9 mouse cellular contexts compared by ENCODE assay signal in the genomic region with DNA sequence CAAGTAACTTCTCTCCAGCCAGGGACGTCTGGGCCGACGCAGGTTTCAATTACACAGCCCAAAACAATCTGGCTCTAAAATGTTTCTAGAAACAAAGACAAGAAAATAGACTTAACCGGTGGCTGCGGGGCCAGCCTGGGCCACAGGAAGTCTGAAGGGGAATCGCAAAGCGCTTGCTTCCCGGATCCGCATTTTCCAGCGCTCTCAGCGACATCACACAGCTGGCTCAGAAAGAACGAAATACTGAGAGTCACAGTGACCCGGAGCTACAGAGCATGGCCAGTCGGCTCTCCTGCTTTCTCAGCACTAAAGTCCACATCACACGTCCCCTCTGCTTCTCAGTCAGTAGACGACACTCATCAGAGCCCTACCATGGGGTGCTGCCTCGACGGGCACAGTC. TPM values are rescaled to one million over a fixed set of nuclear protein-coding genes. Genes with fewer than 3 reads are reported as not detected.
A peak's percentile ranks its signal among the peaks of the same experiment; 100 is the strongest.
DNase-seq lines count a peak whose midpoint lies in the region; ATAC-seq and TF ChIP-seq lines count a peak whose summit lies in the region.
"Had no signal": no experiment of that assay in that cellular context is flagged by ENCODE, and none has a peak within 500 bp of the region (broad histone marks: within the 10 kb centered on the region; RNA-seq: fewer than 3 reads in every experiment).

No protein-coding gene starts in this region.

- no peak for ATAC-seq in heart, embryonic 16.5 days (replicated peaks; ENCODE audit: extremely low read depth, insufficient read depth, low FRiP score)

- H3K9me3 ChIP-seq in heart, embryonic 16.5 days (replicated peaks; ENCODE audit: control insufficient read depth, low read length) = no peaks in the 10 kb centered on the region

- no peak for TF ChIP-seq EP300 in heart, adult 2 months (IDR thresholded peaks at IDR 0.05; ENCODE audit: insufficient read depth, low read depth, low read length)

- DNase-seq in heart, adult 2 months = peak; percentile 66 to 68
- DNase-seq in heart, adult 8-10 months (ENCODE audit: low spot score) = no peak
- DNase-seq in kidney, postnatal 10 days = peak; percentile 80
- DNase-seq in cerebellum, postnatal 36 days = no peak
- DNase-seq in layer of hippocampus, adult 8-10 months (ENCODE audit: low spot score in 2 of 2) = no peak
- DNase-seq in spleen, adult 18-20 months = no peak
- DNase-seq: cerebellum, adult 9-10 months had no signal

- WGBS in heart, adult 2 months = 41% methylated on average over 18 of the region's 18 CpGs
- WGBS in heart, embryonic 16.5 days = 70% methylated on average over 18 of the region's 18 CpGs

- intact Hi-C loops in heart, adult 2 months (cut with DNase I) = loop anchor here (5.0 kb wide), 1 partner anchor 34 kb away; no protein-coding TSS in a partner anchor

- peaks cover 34% of the 10 kb centered on the region for H3K4me1 ChIP-seq in heart, adult 2 months (ENCODE audit: control insufficient read depth, insufficient read depth, low read length)
- H3K4me1 ChIP-seq in brown adipose tissue, adult 24 weeks (ENCODE audit: control insufficient read depth, insufficient read depth, insufficient read length, low read length) = peaks cover 29% of the 10 kb centered on the region
- peaks cover 32% of the 10 kb centered on the region for H3K4me1 ChIP-seq in heart, embryonic 16.5 days (ENCODE audit: control insufficient read depth, insufficient read depth, low read length)

- H3K27me3 ChIP-seq in heart, adult 2 months (ENCODE audit: control insufficient read depth, insufficient read depth, low read length) = no peaks in the 10 kb centered on the region
- H3K27me3 ChIP-seq in heart, embryonic 16.5 days (ENCODE audit: control insufficient read depth, insufficient read depth, low read length) = no peaks in the 10 kb centered on the region

- peak overlapping the region; percentile 74 for H3K27ac ChIP-seq in heart, adult 2 months
- peak overlapping the region; percentile 58 for H3K27ac ChIP-seq in brown adipose tissue, adult 24 weeks (replicated peaks; ENCODE audit: low read depth, low read length)
- peak overlapping the region; percentile 8 for H3K27ac ChIP-seq in heart, embryonic 16.5 days (ENCODE audit: low read length)

- H3K36me3 ChIP-seq in heart, adult 2 months (ENCODE audit: control insufficient read depth, insufficient read depth, low read length) = peaks cover 2% of the 10 kb centered on the region; the same call in 1 of the 2 replicates
- H3K36me3 ChIP-seq in heart, embryonic 16.5 days (ENCODE audit: control insufficient read depth, insufficient read depth) = no peaks in the 10 kb centered on the region

- H3K79me2 ChIP-seq in heart, adult 2 months (replicated peaks; ENCODE audit: control insufficient read depth, insufficient read depth, low read length) = peaks cover 2% of the 10 kb centered on the region; the same call in 1 of the 2 replicates

- 0 out of 2 replicates have a peak, but pooled peaks have one; percentile 15 for TF ChIP-seq POLR2A in heart, adult 2 months (IDR thresholded peaks at IDR 0.05; ENCODE audit: insufficient read depth, low read depth, low read length)

- no peak for TF ChIP-seq CTCF in heart, adult 2 months (IDR thresholded peaks at IDR 0.05)

- H3K9ac ChIP-seq in heart, adult 2 months (ENCODE audit: low read depth, low read length) = peak overlapping the region; percentile 51
- no peak overlapping the region for H3K9ac ChIP-seq in heart, embryonic 16.5 days (ENCODE audit: low read length)

- peak overlapping the region; percentile 22; the same call in 1 of the 2 replicates for H3K4me3 ChIP-seq in heart, adult 2 months
- peak overlapping the region; percentile 31 for H3K4me3 ChIP-seq in brown adipose tissue, adult 24 weeks (ENCODE audit: insufficient read depth, low read depth, low read length)
- H3K4me3 ChIP-seq in heart, embryonic 16.5 days (ENCODE audit: low read length) = no peak overlapping the region

- H3K4me2 ChIP-seq in heart, embryonic 16.5 days (ENCODE audit: low read depth, low read length) = 0 out of 2 replicates have a peak overlapping the region, but pooled peaks have one; percentile 3

RNA-seq across cellular contexts. Expression of gene Coro1c, which starts 17.7 kb away (rescaled TPM):
- 10 to 100 TPM; 24.6 to 30.1 TPM for total RNA-seq in heart, adult 2 months (2021)
- 24.1 and 27.9 TPM in 2 replicates for polyA plus RNA-seq in heart, adult 2 months (2012; rRNA removed)
- total RNA-seq in heart, adult 8-10 months (2022) = 10 to 100 TPM; 21.9 to 30.3 (median 23.7) TPM
- 12.6 and 19.9 TPM in 2 replicates for polyA plus RNA-seq in brown adipose tissue, adult 24 weeks (2012; ENCODE audit: insufficient read depth, insufficient read length, missing spikeins)
- polyA plus RNA-seq in heart, embryonic 16.5 days (2015; fragmentation: Nextera tagmentation; extraction: Ambion mirVana) = 85.9 and 89.0 TPM in 2 replicates
- 100 to 1,000 TPM in 1 of 4 experiments, 10 to 100 TPM in 3; 89.3 to 106 (median 94.0) TPM for total RNA-seq in layer of hippocampus, adult 8-10 months (2022)

RNA-seq across cellular contexts. Expression of gene Selplg, which starts 58.4 kb away (rescaled TPM):
- total RNA-seq in heart, adult 2 months (2021) = 1 to 10 TPM; 3.4 to 4.5 TPM
- polyA plus RNA-seq in heart, adult 2 months (2012; rRNA removed) = 5.7 and 14.1 TPM in 2 replicates
- 10 to 100 TPM in 1 of 4 experiments, 1 to 10 TPM in 3; 1.8 to 10.3 (median 2.6) TPM for total RNA-seq in heart, adult 8-10 months (2022)
- 5.5 and 6.0 TPM in 2 replicates for polyA plus RNA-seq in brown adipose tissue, adult 24 weeks (2012; ENCODE audit: insufficient read depth, insufficient read length, missing spikeins)
- 10.1 and 29.8 TPM in 2 replicates for polyA plus RNA-seq in heart, embryonic 16.5 days (2015; fragmentation: Nextera tagmentation; extraction: Ambion mirVana)
- 10 to 100 TPM; 27.3 to 84.9 (median 53.7) TPM for total RNA-seq in layer of hippocampus, adult 8-10 months (2022)

Comparison
In these comparisons a context has a peak if more than half of its experiments do, and no peak if none do; other contexts are left out.
1. DNase-seq: peak in heart, adult 2 months (2 of 2) and kidney, postnatal 10 days (single experiment); none in heart, adult 8-10 months (single experiment), cerebellum, postnatal 36 days (0 of 2), layer of hippocampus, adult 8-10 months (0 of 2) and spleen, adult 18-20 months (0 of 2).
2. H3K27ac ChIP-seq: peak in every context shown above with its lines; median percentile 74 in heart, adult 2 months; 58 in brown adipose tissue, adult 24 weeks; 8 in heart, embryonic 16.5 days.